Mouse (Mus musculus) neural tube, embryonic 14.5 days (tissue): ENCODE measurements around the gene Myocd. TPM values are rescaled to one million over a fixed set of nuclear protein-coding genes. Genes with fewer than 3 reads are reported as not detected.
A peak's percentile ranks its signal among the peaks of the same experiment; 100 is the strongest.

Source experiments
- ATAC-seq: fragments of 200-750 bp; cut with Nextera tagmentation; 2 replicates; pipeline ENCODE4 v1.8.0; 2017; ENCODE audit warnings: low read depth, mild to moderate bottlenecking, moderate TSS enrichment, moderate library complexity
- H3K27ac ChIP-seq: fragments of 300-500 bp; sonication (generic); 2 replicates; pipeline ENCODE4 v1.5.1; 2014; ENCODE audit warnings: low read depth, mild to moderate bottlenecking, control low read depth, low read length, moderate library complexity, mixed read lengths
- H3K27me3 ChIP-seq: fragments of 300-500 bp; sonication (generic); 2 replicates; pipeline ENCODE4 v1.6.1; 2014; ENCODE audit warnings: low read length; ENCODE audit not compliant: control insufficient read depth, insufficient read depth
- H3K36me3 ChIP-seq: fragments of 300-500 bp; sonication (generic); 2 replicates; pipeline ENCODE4 v1.6.1; 2014; ENCODE audit warnings: low read length, mixed read lengths; ENCODE audit not compliant: control insufficient read depth, insufficient read depth
- H3K4me1 ChIP-seq: fragments of 300-500 bp; sonication (generic); 2 replicates; pipeline ENCODE4 v1.6.1; 2014; ENCODE audit warnings: low read length; ENCODE audit not compliant: control insufficient read depth, insufficient read depth
- H3K4me2 ChIP-seq: fragments of 300-500 bp; sonication (generic); 2 replicates; pipeline ENCODE4 v1.6.1; 2014; ENCODE audit warnings: mild to moderate bottlenecking, low read depth, low read length, control low read depth
- H3K4me3 ChIP-seq: fragments of 300-500 bp; sonication (generic); 2 replicates; pipeline ENCODE4 v1.5.1; 2014; ENCODE audit warnings: low read depth, low read length, control low read depth, mixed read lengths
- H3K9ac ChIP-seq: fragments of 300-500 bp; sonication (generic); replicated peaks from 2 replicates; pipeline ENCODE4 v1.6.1; 2014; ENCODE audit warnings: low read depth, mild to moderate bottlenecking, control low read depth, low read length, mixed read lengths
- H3K9me3 ChIP-seq: fragments of 300-500 bp; sonication (generic); 2 replicates; pipeline ENCODE4 v1.6.1; 2016; ENCODE audit warnings: low read length; ENCODE audit not compliant: control insufficient read depth
- WGBS: fragments of 180-500 bp; shearing (Covaris S2); extraction: QIAGEN DNeasy Blood & Tissue Kit; methylation state at CpG from one replicate; pipeline ENCODE4 v1.1.7; 2014; 5-methylcytosine and 5-hydroxymethylcytosine counted together
- polyA plus RNA-seq: library from polyadenylated mRNA; unstranded; fragments of >200 nt; fragmentation: Nextera tagmentation; extraction: Ambion mirVana; gene quantifications from 2 replicates; pipeline ENCODE4 v1.2.1, GENCODE M21; 2014

Myocd gene
- 0.47 and 0.77 TPM in 2 replicates for polyA plus RNA-seq

GRCm38 (mm10) chr11:65269851-65270473 is at the start of gene Myocd:
Gene Myocd (minus strand): TSS chr11:65269989.
- H3K4me2 ChIP-seq: peak within 1 kb of the TSS; percentile 96
- H3K27ac ChIP-seq: no peak within 1 kb of the TSS
- peak within 1 kb of the TSS; percentile 25 for H3K9ac ChIP-seq
- H3K4me1 ChIP-seq: peaks cover 10% of the 10 kb centered on the region
- H3K27me3 ChIP-seq: peaks cover 7% of the 10 kb centered on the region; the same call in 1 of the 2 replicates
- 0% methylated on average over 36 of the region's 37 CpGs for WGBS
- H3K36me3 ChIP-seq: no peaks in the 10 kb centered on the region
- H3K9me3 ChIP-seq: no peaks in the 10 kb centered on the region
- H3K4me3 ChIP-seq: peak within 1 kb of the TSS; percentile 35
- ATAC-seq: peak; percentile 63; the same call in 1 of the 2 replicates

GRCm38 (mm10) chr11:65303824-65304223 is 34.0 kb upstream of the Myocd start:
- no peak for ATAC-seq
- H3K27ac ChIP-seq: no peak overlapping the region

GRCm38 (mm10) chr11:65294128-65294833 is 24.5 kb upstream of the Myocd start:
- Histone ChIP-seq H3K36me3 (no peaks in the 10 kb centered on the region), H3K9me3 (no peaks in the 10 kb centered on the region), H3K4me1 (no peaks in the 10 kb centered on the region), H3K4me2 (no peak overlapping the region), H3K27me3 (no peaks in the 10 kb centered on the region), H3K9ac (no peak overlapping the region), H3K4me3 (no peak overlapping the region), H3K27ac (no peak overlapping the region)
- ATAC-seq: no peak
- WGBS: 94% methylated on average over 10 of the region's 10 CpGs

More at GRCm38 (mm10) chr11:65303824-65304223, 34.0 kb upstream of the Myocd start:
- Histone ChIP-seq H3K9me3 (no peaks in the 10 kb centered on the region), H3K4me1 (no peaks in the 10 kb centered on the region), H3K36me3 (no peaks in the 10 kb centered on the region), H3K4me2 (no peak overlapping the region), H3K9ac (no peak overlapping the region), H3K27me3 (no peaks in the 10 kb centered on the region), H3K4me3 (no peak overlapping the region)
- 81% methylated on average over 3 of the region's 3 CpGs for WGBS

DNA sequence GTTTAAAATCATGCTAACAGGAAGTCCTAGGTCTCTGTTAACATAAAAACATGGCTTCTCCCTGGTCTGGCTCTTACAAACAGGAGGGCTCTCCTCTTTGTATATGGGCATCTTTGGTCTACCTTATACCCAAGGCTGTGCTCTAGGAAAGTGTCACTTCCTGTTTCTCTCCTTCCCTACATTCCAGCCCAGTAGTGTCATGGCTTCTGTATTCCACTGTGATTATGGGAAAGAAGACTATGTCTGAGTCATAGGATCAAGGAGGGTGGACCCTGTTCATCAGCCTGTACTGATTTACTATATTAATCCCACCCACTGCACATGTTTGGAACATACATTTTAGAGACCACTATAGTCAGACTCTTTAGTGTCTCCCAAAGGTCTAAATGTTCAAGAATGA is 23.2 kb upstream of the Myocd start:
- H3K27me3 ChIP-seq: no peaks in the 10 kb centered on the region
- H3K4me2 ChIP-seq: no peak overlapping the region
- H3K27ac ChIP-seq: no peak overlapping the region
- no peak for ATAC-seq
- no peak overlapping the region for H3K4me3 ChIP-seq
- no peaks in the 10 kb centered on the region for H3K4me1 ChIP-seq
- H3K9ac ChIP-seq: no peak overlapping the region
- H3K36me3 ChIP-seq: no peaks in the 10 kb centered on the region
- H3K9me3 ChIP-seq: no peaks in the 10 kb centered on the region

DNA sequence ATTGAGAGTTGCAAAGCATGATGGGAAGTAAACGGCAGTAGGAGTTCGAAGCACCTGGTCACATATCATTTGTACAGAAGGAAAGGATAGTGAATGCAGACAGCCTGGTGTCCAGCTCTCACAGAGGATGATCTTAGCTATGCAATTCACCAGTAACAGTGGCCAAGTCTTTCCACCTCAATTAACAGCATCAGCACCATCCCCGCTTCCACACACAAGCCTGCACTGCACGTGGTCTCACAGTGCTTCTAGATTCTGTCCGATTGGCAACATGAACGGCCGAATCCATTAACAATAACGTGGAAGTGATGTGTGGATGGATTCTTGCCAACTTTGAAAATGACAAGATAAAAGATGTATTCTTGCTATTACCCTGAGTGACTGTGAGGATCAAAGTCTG is 17.9 kb upstream of the Myocd start:
- no peak overlapping the region for H3K4me2 ChIP-seq
- ATAC-seq: no peak
- H3K4me3 ChIP-seq: no peak overlapping the region
- H3K27ac ChIP-seq: no peak overlapping the region
- no peaks in the 10 kb centered on the region for H3K36me3 ChIP-seq
- no peak overlapping the region for H3K9ac ChIP-seq
- no peaks in the 10 kb centered on the region for H3K4me1 ChIP-seq
- WGBS: 88% methylated on average over 8 of the region's 8 CpGs
- no peaks in the 10 kb centered on the region for H3K9me3 ChIP-seq
- H3K27me3 ChIP-seq: no peaks in the 10 kb centered on the region

DNA sequence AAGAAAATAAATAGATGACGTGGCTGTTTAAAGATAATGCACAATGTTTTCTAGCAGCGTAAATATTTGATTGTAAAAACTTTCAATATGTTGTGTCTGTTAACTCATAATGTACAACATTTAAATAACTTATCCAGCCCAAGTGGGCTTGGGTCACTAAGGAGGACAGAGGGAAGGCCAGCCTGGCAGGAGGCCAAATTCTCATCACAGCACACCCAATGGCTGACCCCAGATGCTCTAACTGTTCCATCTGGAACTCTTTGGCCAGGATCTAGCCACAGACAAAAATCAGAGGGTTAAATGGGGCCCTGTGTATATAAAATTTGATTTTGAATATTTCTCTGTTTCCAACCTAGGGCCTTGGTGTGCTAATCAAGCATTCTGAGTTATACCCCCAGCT is 16.4 kb upstream of the Myocd start:
- H3K9ac ChIP-seq: no peak overlapping the region
- WGBS: 93% methylated on average over 2 of the region's 2 CpGs

DNA sequence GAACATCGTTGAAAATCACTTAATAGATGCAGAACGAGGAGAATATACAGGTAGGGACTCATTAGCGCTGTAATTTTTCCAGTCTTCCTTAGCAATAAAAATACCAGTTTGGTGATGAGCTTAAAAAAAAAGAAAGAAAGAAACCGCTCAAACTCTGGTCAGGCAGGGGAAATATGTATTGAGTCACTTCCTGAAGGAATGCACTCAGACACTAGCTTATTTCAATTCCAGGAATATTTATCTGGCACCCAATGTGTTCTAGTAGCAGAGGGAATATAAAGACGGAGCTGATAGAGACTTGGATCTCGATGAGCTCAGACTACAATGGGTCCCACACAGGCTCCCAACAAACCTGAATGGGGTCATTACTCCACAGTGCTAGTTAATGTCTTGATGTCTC is 5.7 kb upstream of the Myocd start:
- H3K27ac ChIP-seq: no peak overlapping the region
- H3K9me3 ChIP-seq: no peaks in the 10 kb centered on the region
- H3K4me2 ChIP-seq: no peak overlapping the region
- H3K4me3 ChIP-seq: no peak overlapping the region
- no peaks in the 10 kb centered on the region for H3K36me3 ChIP-seq
- no peak overlapping the region for H3K9ac ChIP-seq
- ATAC-seq: no peak
- WGBS: 83% methylated on average over 6 of the region's 6 CpGs
- no peaks in the 10 kb centered on the region for H3K27me3 ChIP-seq
- H3K4me1 ChIP-seq: 0 out of 2 replicates have a peak, but pooled peaks cover under 1% of the 10 kb centered on the region

More for the DNA sequence above, 16.4 kb upstream of the Myocd start:
- no peaks in the 10 kb centered on the region for H3K27me3 ChIP-seq
- no peaks in the 10 kb centered on the region for H3K36me3 ChIP-seq
- no peaks in the 10 kb centered on the region for H3K4me1 ChIP-seq
- no peak overlapping the region for H3K4me2 ChIP-seq
- no peaks in the 10 kb centered on the region for H3K9me3 ChIP-seq
- no peak for ATAC-seq
- H3K4me3 ChIP-seq: no peak overlapping the region
- no peak overlapping the region for H3K27ac ChIP-seq

DNA sequence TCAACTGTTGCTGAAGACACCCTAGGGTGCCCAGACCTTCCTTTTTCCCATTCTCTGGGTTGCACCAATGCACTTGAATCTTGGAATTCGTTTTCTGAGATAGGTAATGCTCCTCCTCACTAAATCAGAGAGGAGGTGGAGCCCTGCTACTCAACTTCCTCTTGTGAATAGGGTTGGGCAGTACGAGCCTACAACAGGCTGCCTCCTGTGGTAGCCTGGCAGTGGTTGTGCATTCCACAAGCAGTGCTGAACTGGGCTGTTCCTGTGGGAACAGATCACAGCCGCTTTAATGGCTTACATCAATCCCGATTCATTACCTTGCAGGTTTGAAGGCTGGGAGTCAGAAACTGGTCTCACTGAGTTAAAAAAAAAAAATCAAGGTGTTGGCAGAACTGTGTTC is 1.2 kb upstream of the Myocd start:
- Histone ChIP-seq H3K9ac (no peak overlapping the region), H3K4me1 (peaks cover 10% of the 10 kb centered on the region), H3K4me3 (no peak overlapping the region), H3K9me3 (no peaks in the 10 kb centered on the region), H3K4me2 (no peak overlapping the region), H3K27me3 (peaks cover 7% of the 10 kb centered on the region; the same call in 1 of the 2 replicates), H3K27ac (no peak overlapping the region), H3K36me3 (no peaks in the 10 kb centered on the region)
- 10% methylated on average over 4 of the region's 4 CpGs for WGBS
- ATAC-seq: no peak

GRCm38 (mm10) chr11:65268310-65268709 is 1.5 kb downstream of the Myocd start:
- no peak overlapping the region for H3K4me3 ChIP-seq
- H3K4me2 ChIP-seq: no peak overlapping the region
- 68% methylated on average over 4 of the region's 4 CpGs for WGBS

More at GRCm38 (mm10) chr11:65268310-65268709, 1.5 kb downstream of the Myocd start:
- ATAC-seq: no peak
- Histone ChIP-seq H3K9me3 (no peaks in the 10 kb centered on the region), H3K9ac (no peak overlapping the region), H3K27ac (no peak overlapping the region), H3K36me3 (no peaks in the 10 kb centered on the region), H3K27me3 (peaks cover 7% of the 10 kb centered on the region; the same call in 1 of the 2 replicates), H3K4me1 (peaks cover 10% of the 10 kb centered on the region)
